Mouse (Mus musculus) ES-E14 (cell line): ENCODE results near the gene Lamp1.

ENCODE experiments used
- MAFK ChIP-seq: IDR thresholded peaks from 2 replicates; pipeline ENCODE4 v1.6.1; 2014; ENCODE audit warnings: mild to moderate bottlenecking, low read depth, low read length, inconsistent platforms; ENCODE audit not compliant: insufficient read depth
- ZNF384 ChIP-seq: IDR thresholded peaks from 2 replicates; pipeline ENCODE4 v1.6.1; 2012; ENCODE audit warnings: low read depth, low read length, inconsistent platforms

DNA sequence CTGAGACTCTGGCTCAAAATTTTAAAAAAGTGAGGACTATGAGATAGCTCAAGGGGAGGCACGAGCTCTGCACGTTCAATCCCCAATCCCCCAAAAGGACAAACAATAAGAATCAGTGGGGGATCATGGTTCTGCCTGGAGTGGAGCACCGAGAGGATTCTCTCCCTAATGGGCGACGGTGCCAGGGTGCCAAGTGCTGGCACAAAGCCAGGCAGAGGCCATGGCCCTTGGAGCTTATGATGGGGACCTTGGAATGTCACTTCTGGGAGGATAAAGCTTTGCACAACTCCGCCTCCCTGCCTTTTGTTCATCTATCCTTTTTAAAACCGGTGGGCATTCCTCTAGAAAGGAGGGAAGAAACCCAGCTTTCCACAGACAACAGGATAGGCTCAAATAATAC is 28.7 kb downstream of the Lamp1 start:
- TF ChIP-seq ZNF384 (no peak), MAFK (no peak)
